Mouse (Mus musculus) small intestine, adult 2 months (tissue): Measurements from ENCODE around the gene Hcrtr1.

ENCODE experiments used
- CTCF ChIP-seq: fragments of 200-500 bp; IDR thresholded peaks from 2 replicates; pipeline ENCODE4 v1.5.1; 2012; ENCODE audit warnings: low read depth, mild to moderate bottlenecking, control low read depth, inconsistent platforms, low read length, moderate library complexity, mixed read lengths; ENCODE audit not compliant: insufficient replicate concordance, insufficient read length; ENCODE audit errors: extremely low read depth
- POLR2A ChIP-seq: fragments of 200-500 bp; IDR thresholded peaks from 2 replicates; pipeline ENCODE4 v1.6.1; 2012; ENCODE audit warnings: low read depth, mild to moderate bottlenecking, control low read depth, inconsistent platforms, low read length, moderate library complexity

GRCm38 (mm10) chr4:130120752-130121151 lies 18.4 kb downstream of the Hcrtr1 start:
- TF ChIP-seq CTCF (no peak), POLR2A (no peak)
